Mouse (Mus musculus): ENCODE data around the gene Tmem156. TPM values are rescaled to one million over a fixed set of nuclear protein-coding genes. Genes with fewer than 3 reads are reported as not detected.

Gene Tmem156
- polyA plus RNA-seq, 1 experiment from 2014 or later, result 0.16 TPM

GRCm38 (mm10) chr5:65015508-65015907, 76.4 kb downstream of the Tmem156 start:
- Histone ChIP-seq H3K27ac (replicated peaks; ENCODE audit: low read depth, low read length) (no peak overlapping the region), H3K9me3 (ENCODE audit: control insufficient read depth, low read length) (peaks cover 4% of the 10 kb centered on the region), H3K4me1 (ENCODE audit: control insufficient read depth, insufficient read depth, low read length) (no peaks in the 10 kb centered on the region), H3K4me2 (ENCODE audit: low read depth, severe bottlenecking) (no peak overlapping the region), H3K9ac (ENCODE audit: low read length) (no peak overlapping the region), H3K36me3 (ENCODE audit: control insufficient read depth, insufficient read depth, low read length) (peaks cover 1% of the 10 kb centered on the region), H3K27me3 (ENCODE audit: control insufficient read depth, insufficient read depth, low read length) (no peaks in the 10 kb centered on the region), H3K4me3 (ENCODE audit: low read depth, low read length) (no peak overlapping the region)
- DNase-seq (ENCODE audit: low spot score) (no peak), ATAC-seq (ENCODE audit: insufficient number of reproducible peaks, low FRiP score, low TSS enrichment, low read depth) (no peak)
- 80% methylated on average over 3 of the region's 3 CpGs for WGBS

- Histone ChIP-seq H3K4me1 (ENCODE audit: control insufficient read depth, insufficient read depth, low read length) (no peaks in the 10 kb centered on the region), H3K4me3 (ENCODE audit: low read depth, low read length) (no peak overlapping the region), H3K36me3 (ENCODE audit: control insufficient read depth, insufficient read depth, low read length) (peaks cover 10% of the 10 kb centered on the region), H3K9me3 (ENCODE audit: control insufficient read depth, low read length) (peaks cover 12% of the 10 kb centered on the region), H3K4me2 (ENCODE audit: low read depth, severe bottlenecking) (no peak overlapping the region), H3K9ac (ENCODE audit: low read length) (no peak overlapping the region), H3K27ac (replicated peaks; ENCODE audit: low read depth, low read length) (no peak overlapping the region), H3K27me3 (ENCODE audit: control insufficient read depth, insufficient read depth, low read length) (no peaks in the 10 kb centered on the region)
- ATAC-seq (ENCODE audit: insufficient number of reproducible peaks, low FRiP score, low TSS enrichment, low read depth) (no peak), DNase-seq (ENCODE audit: low spot score) (no peak)
- 19% methylated on average over 7 of the region's 7 CpGs for WGBS
Measured at GRCm38 (mm10) chr5:65011901-65012573, 79.9 kb downstream of the Tmem156 start.

- Histone ChIP-seq H3K4me3 (ENCODE audit: low read depth, low read length) (no peak overlapping the region), H3K4me2 (ENCODE audit: low read depth, severe bottlenecking) (no peak overlapping the region), H3K36me3 (ENCODE audit: control insufficient read depth, insufficient read depth, low read length) (peaks cover 10% of the 10 kb centered on the region; the same call in 1 of the 2 replicates), H3K27me3 (ENCODE audit: control insufficient read depth, insufficient read depth, low read length) (no peaks in the 10 kb centered on the region), H3K27ac (replicated peaks; ENCODE audit: low read depth, low read length) (no peak overlapping the region), H3K9ac (ENCODE audit: low read length) (no peak overlapping the region), H3K9me3 (ENCODE audit: control insufficient read depth, low read length) (peaks cover 12% of the 10 kb centered on the region), H3K4me1 (ENCODE audit: control insufficient read depth, insufficient read depth, low read length) (peaks cover 6% of the 10 kb centered on the region; the same call in 1 of the 2 replicates)
- 25% methylated on average over 4 of the region's 4 CpGs for WGBS
- no peak for DNase-seq (ENCODE audit: low spot score)
- ATAC-seq (ENCODE audit: insufficient number of reproducible peaks, low FRiP score, low TSS enrichment, low read depth), result no peak
Measured at GRCm38 (mm10) chr5:65006011-65006491, 85.9 kb downstream of the Tmem156 start.

GRCm38 (mm10) chr5:65005251-65005650, 86.7 kb downstream of the Tmem156 start:
- Histone ChIP-seq H3K27ac (replicated peaks; ENCODE audit: low read depth, low read length) (no peak overlapping the region), H3K4me3 (ENCODE audit: low read depth, low read length) (no peak overlapping the region), H3K4me1 (ENCODE audit: control insufficient read depth, insufficient read depth, low read length) (peaks cover 6% of the 10 kb centered on the region; the same call in 1 of the 2 replicates), H3K9ac (ENCODE audit: low read length) (no peak overlapping the region), H3K4me2 (ENCODE audit: low read depth, severe bottlenecking) (no peak overlapping the region), H3K27me3 (ENCODE audit: control insufficient read depth, insufficient read depth, low read length) (no peaks in the 10 kb centered on the region), H3K36me3 (ENCODE audit: control insufficient read depth, insufficient read depth, low read length) (peaks cover 6% of the 10 kb centered on the region; the same call in 1 of the 2 replicates), H3K9me3 (ENCODE audit: control insufficient read depth, low read length) (peaks cover 5% of the 10 kb centered on the region)
- ATAC-seq (ENCODE audit: insufficient number of reproducible peaks, low FRiP score, low TSS enrichment, low read depth) (no peak), DNase-seq (ENCODE audit: low spot score) (no peak)
- 88% methylated on average over 4 of the region's 4 CpGs for WGBS

Other genes with a start within 250 kb of the Tmem156 start
- 0.23 and 0.36 TPM in 2 replicates for gene Tlr1, start 158.6 kb downstream of the Tmem156 start, polyA plus RNA-seq (2014; fragmentation: Nextera tagmentation; extraction: Ambion mirVana)
- gene Tlr6, start 132.0 kb downstream of the Tmem156 start, polyA plus RNA-seq (2014; fragmentation: Nextera tagmentation; extraction: Ambion mirVana), result 0.09 and 0.18 TPM in 2 replicates
- 20.1 and 20.8 TPM in 2 replicates for gene Fam114a1, start 122.1 kb downstream of the Tmem156 start, polyA plus RNA-seq (2014; fragmentation: Nextera tagmentation; extraction: Ambion mirVana)
- 15.5 and 16.1 TPM in 2 replicates for gene Klhl5, start 15.4 kb upstream of the Tmem156 start, polyA plus RNA-seq (2014; fragmentation: Nextera tagmentation; extraction: Ambion mirVana)
- 12.5 and 15.8 TPM in 2 replicates for gene Wdr19, start 107.6 kb upstream of the Tmem156 start, polyA plus RNA-seq (2014; fragmentation: Nextera tagmentation; extraction: Ambion mirVana)
- gene Rfc1, start 243.5 kb upstream of the Tmem156 start, polyA plus RNA-seq (2014; fragmentation: Nextera tagmentation; extraction: Ambion mirVana), result 114 and 122 TPM in 2 replicates

Measured in limb, embryonic 11.5 days (tissue).